Mouse (Mus musculus) T-cell, adult 66 days (primary cell): ENCODE data around the gene Mpst. TPM values are rescaled to one million over a fixed set of nuclear protein-coding genes. Genes with fewer than 3 reads are reported as not detected.

Experiments used
- total RNA-seq, 2 experiments: library from RNA; stranded (reverse); gene quantifications; 3 replicates in 1 of 2; 4 replicates in 1 of 2; pipeline ENCODE4 v1.2.4; 2023

Gene Mpst
- 10 to 100 TPM; 19.1 to 22.3 TPM for total RNA-seq

DNA sequence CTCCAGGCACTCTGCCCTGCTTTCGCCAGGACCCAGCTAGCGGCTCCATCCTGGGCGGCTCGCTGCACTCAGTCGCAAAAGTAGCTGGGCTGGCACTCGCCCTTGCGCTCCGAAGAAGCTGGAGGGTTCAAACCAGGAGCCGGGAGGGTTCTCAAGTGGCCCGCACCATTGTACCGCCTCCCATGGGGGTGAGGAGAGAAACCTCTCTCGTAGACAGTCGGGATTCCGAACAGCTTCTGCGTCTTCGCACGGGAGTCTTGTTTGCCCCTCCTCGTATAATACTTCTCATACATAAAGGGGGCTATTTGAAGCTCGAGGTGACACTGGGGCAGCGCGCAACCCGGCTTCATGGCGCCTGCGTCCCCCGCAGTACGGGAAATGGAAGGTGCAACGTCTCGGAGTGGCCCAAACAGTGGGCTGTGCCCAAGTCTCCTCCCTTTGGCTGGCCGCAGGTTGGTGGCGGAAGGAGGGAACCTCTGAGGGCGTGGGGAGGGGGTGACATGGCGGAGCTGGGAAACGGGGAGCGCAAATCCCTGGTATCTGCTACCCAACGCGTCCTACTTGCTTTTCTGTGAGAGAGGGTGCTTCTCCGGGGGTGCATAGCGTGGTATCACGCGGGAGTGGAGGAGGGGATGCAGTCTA, at the start of gene Mpst:
Gene Mpst, plus strand, starts transcription at position 124 of the 642 bp plus-strand sequence.

DNA sequence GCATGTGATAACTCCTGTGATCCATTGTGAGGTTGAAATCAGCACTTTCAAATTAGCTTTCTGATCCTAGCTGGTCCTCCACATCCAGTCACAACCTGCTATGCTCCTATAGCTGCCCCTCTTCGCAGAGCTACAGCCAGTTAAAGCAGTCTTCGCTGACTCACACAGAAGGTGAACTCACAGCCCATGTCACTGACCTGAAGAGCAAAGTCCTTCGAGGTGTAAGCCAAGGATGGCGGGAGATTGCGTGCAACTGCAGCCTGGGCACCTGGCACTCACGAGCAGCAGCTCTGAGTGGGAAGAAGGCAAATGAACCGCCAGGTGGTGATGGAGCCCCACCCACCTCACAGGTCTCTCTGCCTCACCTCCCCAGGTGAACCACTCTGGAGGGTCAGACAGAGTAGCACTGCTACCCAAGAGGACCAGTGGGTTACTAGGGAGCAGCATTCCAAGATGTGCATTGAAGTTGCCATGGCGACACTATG, 10.7 kb upstream of the Mpst start, which contains the start of gene Tex33:
Gene Tex33, minus strand, starts transcription at position 435 of the 485 bp plus-strand sequence.

GRCm38 (mm10) chr15:78405517-78406211, 552 bp upstream of the Mpst start, which contains the start of gene Tst:
Gene Tst, minus strand, starts transcription at chr15:78405907.

GRCm38 (mm10) chr15:78428391-78429138, 22.3 kb downstream of the Mpst start, which contains the start of gene Kctd17:
Gene Kctd17, plus strand, starts transcription at chr15:78428564.

Other genes with a start within 250 kb of the Mpst start
- gene Ift27, start 232.3 kb upstream of the Mpst start, total RNA-seq, result 10 to 100 TPM; 22.3 to 28.9 TPM
- gene Pvalb, start 200.0 kb upstream of the Mpst start, total RNA-seq, result not detected
- 10 to 100 TPM; 41.7 to 59.7 TPM for gene Ncf4, start 161.6 kb upstream of the Mpst start, total RNA-seq
- gene Csf2rb2, start 100.7 kb upstream of the Mpst start, total RNA-seq, result 1 to 10 TPM in 1 of 2 experiments, under 1 TPM in 1; 0.86 to 2.4 TPM
- 1 to 10 TPM; 2.5 to 5.4 TPM for gene Csf2rb, start 80.7 kb upstream of the Mpst start, total RNA-seq
- not detected for gene Tex33, start 10.5 kb upstream of the Mpst start, total RNA-seq
- 1 to 10 TPM in 1 of 2 experiments, under 1 TPM in 1; 0.86 to 1.4 TPM for gene Tst, start 509 bp upstream of the Mpst start, total RNA-seq
- gene Kctd17, start 22.1 kb downstream of the Mpst start, total RNA-seq, result 10 to 100 TPM in 1 of 2 experiments, 1 to 10 TPM in 1; 8.6 to 14.5 TPM
- not detected for gene Tmprss6, start 62.2 kb downstream of the Mpst start, total RNA-seq
- 100 to 1,000 TPM; 162 to 252 TPM for gene Il2rb, start 88.9 kb downstream of the Mpst start, total RNA-seq
- 1 to 10 TPM; 1.3 to 2.0 TPM for gene C1qtnf6, start 125.0 kb downstream of the Mpst start, total RNA-seq
- not detected for gene Sstr3, start 138.3 kb downstream of the Mpst start, total RNA-seq
- gene Rac2, start 166.4 kb downstream of the Mpst start, total RNA-seq, result 100 to 1,000 TPM; 957 to 992 TPM
- gene Cyth4, start 190.6 kb downstream of the Mpst start, total RNA-seq, result 100 to 1,000 TPM; 177 to 202 TPM